Comparison of ENCODE assay signal across 8 mouse cellular contexts in the genomic region with DNA sequence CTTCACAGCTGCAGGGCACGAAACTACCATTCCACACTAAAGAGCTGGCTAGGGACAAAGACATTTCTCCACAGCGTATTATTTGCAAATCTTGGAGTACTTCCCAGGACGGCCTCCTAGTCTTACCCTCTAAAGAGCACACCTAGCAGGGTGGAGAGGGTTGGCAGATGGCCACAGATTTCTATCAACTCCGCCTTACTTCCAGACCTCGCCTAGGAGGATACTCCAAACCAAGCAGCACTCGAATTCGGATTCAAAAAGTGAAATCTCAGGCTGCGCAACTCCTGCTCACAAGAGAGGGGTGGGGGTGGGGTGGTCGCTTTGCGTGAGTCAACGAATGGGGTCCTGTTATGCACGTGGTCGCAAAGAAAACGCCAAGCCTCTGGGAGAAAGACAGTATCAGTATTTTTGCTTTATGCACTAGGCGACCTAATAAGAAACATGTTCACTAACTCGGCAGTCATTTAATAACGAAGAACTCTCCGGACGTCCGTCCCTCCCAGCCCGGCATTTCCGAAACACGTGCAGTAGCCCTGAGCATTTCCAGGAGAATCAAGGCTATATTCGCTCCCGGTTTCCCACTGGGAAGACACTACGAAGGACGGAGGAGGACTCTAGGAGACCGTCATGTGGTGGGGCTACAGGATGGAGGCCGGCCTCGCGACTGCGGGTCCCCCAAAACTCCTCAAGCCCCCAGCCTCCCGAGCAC. TPM values are rescaled to one million over a fixed set of nuclear protein-coding genes. Genes with fewer than 3 reads are reported as not detected.
DNase-seq lines count a peak whose midpoint lies in the region; ATAC-seq and TF ChIP-seq lines count a peak whose summit lies in the region.

No protein-coding gene starts in this region.

- 4% methylated on average over 33 of the region's 33 CpGs for WGBS in heart, embryonic 12.5 days
- 2% methylated on average over 33 of the region's 33 CpGs for WGBS in kidney, postnatal 0 days

- peak overlapping the region; percentile 95 for H3K9ac ChIP-seq in heart, embryonic 12.5 days
- peak overlapping the region; percentile 90 for H3K9ac ChIP-seq in kidney, postnatal 0 days (ENCODE audit: low read depth, low read length)

- H3K4me1 ChIP-seq in G1E (ENCODE audit: insufficient read depth, low read depth, low read length), result peaks cover 39% of the 10 kb centered on the region
- H3K4me1 ChIP-seq in heart, embryonic 12.5 days (replicated peaks), result peaks cover 5% of the 10 kb centered on the region; the same call in 1 of the 2 replicates
- H3K4me1 ChIP-seq in kidney, postnatal 0 days (replicated peaks; ENCODE audit: insufficient read depth, low read length), result 0 out of 2 replicates have a peak, but pooled peaks cover 6% of the 10 kb centered on the region

- peak overlapping the region; percentile 88 for H3K4me3 ChIP-seq in G1E (ENCODE audit: low read depth, low read length)
- peak overlapping the region; percentile 89 for H3K4me3 ChIP-seq in heart, embryonic 12.5 days
- H3K4me3 ChIP-seq in kidney, postnatal 0 days (replicated peaks; ENCODE audit: low read depth, low read length), result peak overlapping the region; percentile 70

- H3K27me3 ChIP-seq in G1E (ENCODE audit: insufficient read depth, low read length), result no peaks in the 10 kb centered on the region
- H3K27me3 ChIP-seq in heart, embryonic 12.5 days (replicated peaks), result no peaks in the 10 kb centered on the region
- no peaks in the 10 kb centered on the region for H3K27me3 ChIP-seq in kidney, postnatal 0 days (ENCODE audit: insufficient read depth, low read length)

- H3K4me2 ChIP-seq in heart, embryonic 12.5 days, result peak overlapping the region; percentile 81
- H3K4me2 ChIP-seq in kidney, postnatal 0 days (ENCODE audit: low read length), result peak overlapping the region; percentile 73

- no peak for ATAC-seq in G1E (ENCODE audit: extremely low read depth, insufficient number of reproducible peaks, low FRiP score, poor library complexity, severe bottlenecking)
- ATAC-seq in heart, embryonic 12.5 days (ENCODE audit: insufficient number of reproducible peaks, low FRiP score), result peak; percentile 67
- peak; percentile 11; the same call in 1 of the 2 replicates for ATAC-seq in kidney, postnatal 0 days (replicated peaks; ENCODE audit: low FRiP score, low read depth)

- no peak for TF ChIP-seq CTCF in G1E (IDR thresholded peaks at IDR 0.05; ENCODE audit: low read depth, low read length)
- TF ChIP-seq CTCF in kidney, postnatal 0 days (IDR thresholded peaks at IDR 0.05; ENCODE audit: low read depth), result no peak

- peak; percentile 96 for DNase-seq in heart, adult 11 months
- no peak for DNase-seq in heart, postnatal 25 days (ENCODE audit: low spot score)
- peak; percentile 16 for DNase-seq in G1E (ENCODE audit: low spot score)
- peak; percentile 65 for DNase-seq in embryo, embryonic 9.5 days (ENCODE audit: extremely low spot score)
- DNase-seq in kidney, postnatal 0 days (ENCODE audit: low spot score), result peak; percentile 53
- peak; percentile 88 for DNase-seq in lung, postnatal 25 days (ENCODE audit: low spot score)
- DNase-seq in thymus, postnatal 25 days, result peak; percentile 7

- H3K36me3 ChIP-seq in G1E (replicated peaks), result peaks cover 79% of the 10 kb centered on the region
- peaks cover 42% of the 10 kb centered on the region for H3K36me3 ChIP-seq in heart, embryonic 12.5 days
- peaks cover 19% of the 10 kb centered on the region for H3K36me3 ChIP-seq in kidney, postnatal 0 days (ENCODE audit: insufficient read depth, low read length)

- H3K9me3 ChIP-seq in G1E (replicated peaks), result no peaks in the 10 kb centered on the region
- H3K9me3 ChIP-seq in heart, embryonic 12.5 days (replicated peaks), result no peaks in the 10 kb centered on the region
- no peaks in the 10 kb centered on the region for H3K9me3 ChIP-seq in kidney, postnatal 0 days (replicated peaks; ENCODE audit: low read length)

- intact Hi-C loops in heart, postnatal 25 days (cut with DNase I), result loop anchor here (2.0 kb wide), 2 partner anchors 14 to 36 kb away; no protein-coding TSS in a partner anchor

- peak overlapping the region; percentile 85 for H3K27ac ChIP-seq in heart, embryonic 12.5 days (ENCODE audit: poor library complexity, severe bottlenecking)
- peak overlapping the region; percentile 87 for H3K27ac ChIP-seq in kidney, postnatal 0 days

RNA-seq across cellular contexts. Expression of gene Dbil5, which starts 0.6 kb away (rescaled TPM):
- not detected for total RNA-seq in heart, postnatal 25 days (2021)
- total RNA-seq in G1E (2014; fragmentation: Nextera tagmentation) (not detected in 2 replicates), G1E (2017) (2.0 and 3.4 TPM in 2 replicates)
- 0.16 and 0.25 TPM in 2 replicates for polyA plus RNA-seq in G1E (2012)
- 0.64 and 0.72 TPM in 2 replicates for polyA plus RNA-seq in heart, embryonic 12.5 days (2016; fragmentation: Nextera tagmentation; extraction: Ambion mirVana)
- 0.93 and 1.4 TPM in 2 replicates for polyA plus RNA-seq in kidney, postnatal 0 days (2015; fragmentation: Nextera tagmentation; extraction: Ambion mirVana)

RNA-seq across cellular contexts. Expression of gene Gemin4, which starts 0.6 kb away (rescaled TPM):
- total RNA-seq in heart, postnatal 25 days (2021), result 1 to 10 TPM; 1.4 to 3.2 TPM
- total RNA-seq in G1E (2014; fragmentation: Nextera tagmentation) (21.9 and 26.4 TPM in 2 replicates), G1E (2017) (19.1 and 20.7 TPM in 2 replicates)
- polyA plus RNA-seq in G1E (2012), result 4.2 and 4.7 TPM in 2 replicates
- 19.0 and 25.7 TPM in 2 replicates for polyA plus RNA-seq in heart, embryonic 12.5 days (2016; fragmentation: Nextera tagmentation; extraction: Ambion mirVana)
- polyA plus RNA-seq in kidney, postnatal 0 days (2015; fragmentation: Nextera tagmentation; extraction: Ambion mirVana), result 17.4 and 20.4 TPM in 2 replicates

RNA-seq across cellular contexts. Expression of gene Mrm3, which starts 26.7 kb away (rescaled TPM):
- total RNA-seq in heart, postnatal 25 days (2021), result 10 to 100 TPM; 23.1 to 25.0 TPM
- total RNA-seq in G1E (2014; fragmentation: Nextera tagmentation) (10.7 and 10.8 TPM in 2 replicates), G1E (2017) (17.5 and 22.7 TPM in 2 replicates)
- 13.3 and 13.5 TPM in 2 replicates for polyA plus RNA-seq in G1E (2012)
- 20.4 and 24.2 TPM in 2 replicates for polyA plus RNA-seq in heart, embryonic 12.5 days (2016; fragmentation: Nextera tagmentation; extraction: Ambion mirVana)
- polyA plus RNA-seq in kidney, postnatal 0 days (2015; fragmentation: Nextera tagmentation; extraction: Ambion mirVana), result 20.8 and 21.2 TPM in 2 replicates

RNA-seq across cellular contexts. Expression of gene Glod4, which starts 26.7 kb away (rescaled TPM):
- 10 to 100 TPM; 34.8 to 41.1 TPM for total RNA-seq in heart, postnatal 25 days (2021)
- 61.4 and 62.4 TPM in 2 replicates for total RNA-seq in G1E (2014; fragmentation: Nextera tagmentation)
- total RNA-seq in G1E (2017), result 155 and 168 TPM in 2 replicates
- 5.6 and 5.8 TPM in 2 replicates for polyA plus RNA-seq in G1E (2012)
- 111 TPM in 2 replicates for polyA plus RNA-seq in heart, embryonic 12.5 days (2016; fragmentation: Nextera tagmentation; extraction: Ambion mirVana)
- polyA plus RNA-seq in kidney, postnatal 0 days (2015; fragmentation: Nextera tagmentation; extraction: Ambion mirVana), result 131 and 132 TPM in 2 replicates

RNA-seq across cellular contexts. Expression of gene Fam57a, which starts 37.4 kb away (rescaled TPM):
- 1 to 10 TPM; 4.1 TPM for total RNA-seq in heart, postnatal 25 days (2021)
- total RNA-seq in G1E (2014; fragmentation: Nextera tagmentation) (23.5 and 39.0 TPM in 2 replicates), G1E (2017) (11.8 and 12.0 TPM in 2 replicates)
- 3.2 and 3.3 TPM in 2 replicates for polyA plus RNA-seq in G1E (2012)
- polyA plus RNA-seq in heart, embryonic 12.5 days (2016; fragmentation: Nextera tagmentation; extraction: Ambion mirVana), result 28.3 and 28.7 TPM in 2 replicates
- 14.5 and 15.2 TPM in 2 replicates for polyA plus RNA-seq in kidney, postnatal 0 days (2015; fragmentation: Nextera tagmentation; extraction: Ambion mirVana)
